Mouse (Mus musculus) naive thymus-derived CD4-positive, alpha-beta T cell, adult 5 months (primary cell): ENCODE measurements around the gene Klf5. TPM values are rescaled to one million over a fixed set of nuclear protein-coding genes. Genes with fewer than 3 reads are reported as not detected.

ENCODE experiments used
- polyA plus RNA-seq: library from polyadenylated mRNA; unstranded; fragments of 100-300 nt; shearing (Covaris generic); gene quantifications from one replicate; pipeline ENCODE4 v1.2.1, GENCODE M21; 2017

Gene Klf5
- 0.21 TPM for polyA plus RNA-seq

GRCm38 (mm10) chr14:99298385-99299021, at the start of gene Klf5:
TSS of gene Klf5 (plus strand) at chr14:99298691.

Other genes starting within 250 kb of the Klf5 start
- gene Pibf1, start 199.3 kb upstream of the Klf5 start, polyA plus RNA-seq = 18.5 TPM
- gene Dis3, start 198.9 kb upstream of the Klf5 start, polyA plus RNA-seq = 38.3 TPM